Mouse (Mus musculus) right cerebral cortex, postnatal 36 days (tissue): Measurements from ENCODE around the gene Slx4ip.

Experiments
- DNase-seq, 2 experiments: peaks; one replicate each; pipeline ENCODE4 v3.0.0; 2022; ENCODE audit warnings: low spot score in 2 of 2, mixed read lengths in 1 of 2

Gene Slx4ip

GRCm38 (mm10) chr2:137063829-137064228 is 172.8 kb downstream of the Slx4ip start:
- no peak for DNase-seq

GRCm38 (mm10) chr2:137064513-137064912 is 173.5 kb downstream of the Slx4ip start:
- DNase-seq, result no peak

GRCm38 (mm10) chr2:137067479-137068110 is 176.6 kb downstream of the Slx4ip start:
- DNase-seq, result no peak

- DNase-seq, result peak in 1 of 2 experiments; percentile 26
These were observed 182.7 kb downstream of the Slx4ip start for GRCm38 (mm10) chr2:137073473-137074312.

- DNase-seq, result no peak
These were observed 183.2 kb downstream of the Slx4ip start for GRCm38 (mm10) chr2:137074313-137074620.

- no peak for DNase-seq
These were observed 187.8 kb downstream of the Slx4ip start for GRCm38 (mm10) chr2:137078771-137079170.

GRCm38 (mm10) chr2:137079721-137080320 is 188.8 kb downstream of the Slx4ip start:
- DNase-seq, result no peak

GRCm38 (mm10) chr2:137080468-137080867 is 189.4 kb downstream of the Slx4ip start:
- DNase-seq, result no peak

GRCm38 (mm10) chr2:137081001-137081400 is 190.0 kb downstream of the Slx4ip start:
- DNase-seq, result no peak

GRCm38 (mm10) chr2:137082896-137083620 is 192.0 kb downstream of the Slx4ip start:
- DNase-seq, result peak in 1 of 2 experiments; percentile 33

- no peak for DNase-seq
These were observed 194.2 kb downstream of the Slx4ip start for GRCm38 (mm10) chr2:137085257-137085656.

- no peak for DNase-seq
These were observed 195.8 kb downstream of the Slx4ip start for GRCm38 (mm10) chr2:137086621-137087395.

GRCm38 (mm10) chr2:137087705-137088104 is 196.7 kb downstream of the Slx4ip start:
- no peak for DNase-seq

GRCm38 (mm10) chr2:137091766-137092522 is 200.9 kb downstream of the Slx4ip start:
- DNase-seq, result no peak

- DNase-seq, result no peak
These were observed 201.7 kb downstream of the Slx4ip start for GRCm38 (mm10) chr2:137092523-137093297.

- DNase-seq, result no peak
These were observed 202.2 kb downstream of the Slx4ip start for GRCm38 (mm10) chr2:137093298-137093630.

- no peak for DNase-seq
These were observed 203.3 kb downstream of the Slx4ip start for GRCm38 (mm10) chr2:137094301-137094700.

GRCm38 (mm10) chr2:137096981-137097460 is 206.0 kb downstream of the Slx4ip start:
- DNase-seq, result no peak

GRCm38 (mm10) chr2:137098269-137099035 is 207.4 kb downstream of the Slx4ip start:
- DNase-seq, result no peak
